Mouse (Mus musculus) C2C12 (cell line): Measurements from ENCODE around the gene Kdm5b.

Experiments
- CEBPB ChIP-seq: IDR thresholded peaks from one replicate; pipeline ENCODE4 v1.6.1; 2011; ENCODE audit warnings: low read depth, mild to moderate bottlenecking, control low read depth, moderate library complexity
- CTCF ChIP-seq: IDR thresholded peaks from one replicate; pipeline ENCODE4 v1.5.1; 2011; ENCODE audit not compliant: control insufficient read depth, insufficient read depth, insufficient read length
- MAX ChIP-seq: IDR thresholded peaks from one replicate; pipeline ENCODE4 v1.6.1; 2011; ENCODE audit warnings: mild to moderate bottlenecking, control low read depth
- MYOG ChIP-seq: IDR thresholded peaks from one replicate; pipeline ENCODE4 v1.6.1; 2011; ENCODE audit not compliant: control insufficient read depth, insufficient read length; ENCODE audit errors: extremely low read depth
- USF1 ChIP-seq: IDR thresholded peaks from one replicate; pipeline ENCODE4 v1.6.1; 2011; ENCODE audit warnings: low read depth, mild to moderate bottlenecking, control low read depth, moderate library complexity

GRCm38 (mm10) chr1:134556671-134557218, 3.2 kb upstream of the Kdm5b start:
- no peak for TF ChIP-seq CTCF
- TF ChIP-seq USF1 = no peak
- no peak for TF ChIP-seq CEBPB
- no peak for TF ChIP-seq MAX
- no peak for TF ChIP-seq MYOG
